Mouse (Mus musculus) adrenal gland, postnatal 14 days (tissue): ENCODE data around the gene Mocs1. TPM values are rescaled to one million over a fixed set of nuclear protein-coding genes. Genes with fewer than 3 reads are reported as not detected.

Source experiments
- DNase-seq: peaks from one replicate; pipeline ENCODE4 v3.0.0; 2021; ENCODE audit warnings: mixed read lengths
- long read RNA-seq, 2 experiments: library from polyadenylated mRNA; stranded (forward); transcript quantifications; one replicate each; pipeline ENCODE4 v2.0.0; 2021
- total RNA-seq: library from RNA; stranded (reverse); gene quantifications from 2 replicates; pipeline ENCODE4 v1.2.3, GENCODE M21; 2021

The Mocs1 gene
- total RNA-seq: 31.2 and 43.0 TPM in 2 replicates
- long read RNA-seq, experiment 1, partial matches to known transcripts: 0 of 5 reads
- long read RNA-seq, experiment 1, other reads (novel, unspliced or antisense): 4 of 5 reads
- long read RNA-seq, experiment 2, partial matches to known transcripts: 0 of 4 reads
- long read RNA-seq, experiment 2, other reads (novel, unspliced or antisense): 3 of 4 reads

- DNase-seq: peak; percentile 97
Measured at GRCm38 (mm10) chr17:49428239-49428688, at the start of gene Mocs1. Mocs1 (plus strand) TSS chr17:49428362.

- no peak for DNase-seq
Measured at GRCm38 (mm10) chr17:49379645-49380044, 48.5 kb upstream of the Mocs1 start.

GRCm38 (mm10) chr17:49384217-49384943, 43.8 kb upstream of the Mocs1 start:
- DNase-seq: no peak

- DNase-seq: no peak
Measured at GRCm38 (mm10) chr17:49387741-49388140, 40.4 kb upstream of the Mocs1 start.

- DNase-seq: no peak
Measured at GRCm38 (mm10) chr17:49392751-49393150, 35.4 kb upstream of the Mocs1 start.

- peak; percentile 32 for DNase-seq
Measured at GRCm38 (mm10) chr17:49394836-49395235, 33.3 kb upstream of the Mocs1 start.

GRCm38 (mm10) chr17:49399605-49400004, 28.6 kb upstream of the Mocs1 start:
- no peak for DNase-seq

GRCm38 (mm10) chr17:49400130-49400529, 28.0 kb upstream of the Mocs1 start:
- peak; percentile 84 for DNase-seq

GRCm38 (mm10) chr17:49403151-49403550, 25.0 kb upstream of the Mocs1 start:
- DNase-seq: no peak

GRCm38 (mm10) chr17:49405927-49406326, 22.2 kb upstream of the Mocs1 start:
- no peak for DNase-seq

GRCm38 (mm10) chr17:49412974-49413373, 15.2 kb upstream of the Mocs1 start:
- no peak for DNase-seq

GRCm38 (mm10) chr17:49413554-49413953, 14.6 kb upstream of the Mocs1 start:
- no peak for DNase-seq

GRCm38 (mm10) chr17:49416228-49416627, 11.9 kb upstream of the Mocs1 start:
- no peak for DNase-seq

- no peak for DNase-seq
Measured at GRCm38 (mm10) chr17:49419813-49420212, 8.3 kb upstream of the Mocs1 start.

GRCm38 (mm10) chr17:49422286-49423066, 5.7 kb upstream of the Mocs1 start:
- no peak for DNase-seq

GRCm38 (mm10) chr17:49423067-49423325, 5.2 kb upstream of the Mocs1 start:
- no peak for DNase-seq

GRCm38 (mm10) chr17:49423872-49424271, 4.3 kb upstream of the Mocs1 start:
- DNase-seq: no peak

- DNase-seq: no peak
Measured at GRCm38 (mm10) chr17:49427631-49428238, 427 bp upstream of the Mocs1 start.

GRCm38 (mm10) chr17:49428751-49429415, 721 bp downstream of the Mocs1 start:
- DNase-seq: peak; percentile 40

- DNase-seq: no peak
Measured at GRCm38 (mm10) chr17:49429471-49430129, 1.4 kb downstream of the Mocs1 start.

GRCm38 (mm10) chr17:49430136-49430535, 2.0 kb downstream of the Mocs1 start:
- DNase-seq: no peak

GRCm38 (mm10) chr17:49431176-49431575, 3.0 kb downstream of the Mocs1 start:
- no peak for DNase-seq
